Mouse (Mus musculus) bone marrow, adult 2 months (tissue): ENCODE measurements at regions not wholly inside any gene's neighbourhood (a gene's known extent, or its start where the extent isn't known, plus 50 kb on each side); places are given as distances from the start of the nearest gene placed in this dataset.

Source experiments
- CTCF ChIP-seq: fragments of 200-500 bp; IDR thresholded peaks from 2 replicates; pipeline ENCODE4 v1.5.1; 2011; ENCODE audit warnings: low read length, control low read depth; ENCODE audit not compliant: control insufficient read depth, insufficient read depth
- POLR2A ChIP-seq: fragments of 200-500 bp; IDR thresholded peaks from 2 replicates; pipeline ENCODE4 v1.6.1; 2011; ENCODE audit warnings: low read depth, mild to moderate bottlenecking, control low read depth, low read length, borderline replicate concordance; ENCODE audit not compliant: control insufficient read depth

GRCm38 (mm10) chr4:55697108-55697507 lies 164.8 kb upstream of the Klf4 start:
- TF ChIP-seq CTCF (no peak), POLR2A (no peak)
